Mouse (Mus musculus) heart, postnatal 36 days (tissue): ENCODE results near the gene Bcor. TPM values are rescaled to one million over a fixed set of nuclear protein-coding genes. Genes with fewer than 3 reads are reported as not detected.

ENCODE experiments used
- DNase-seq, 2 experiments: peaks; one replicate each; pipeline ENCODE4 v3.0.0; 2021 to 2022
- intact Hi-C: fragments of 180-260 bp; cut with DNase I; formaldehyde crosslinking; loops from one replicate; pipeline ENCODE4 v1.15.1; 2025
- total RNA-seq, 2 experiments: library from RNA; stranded (reverse); gene quantifications; 2 replicates each; pipeline ENCODE4 v1.2.3; 2021

Gene Bcor
- total RNA-seq, 2 experiments from 2014 or later = 20.0 to 25.9 TPM

DNA sequence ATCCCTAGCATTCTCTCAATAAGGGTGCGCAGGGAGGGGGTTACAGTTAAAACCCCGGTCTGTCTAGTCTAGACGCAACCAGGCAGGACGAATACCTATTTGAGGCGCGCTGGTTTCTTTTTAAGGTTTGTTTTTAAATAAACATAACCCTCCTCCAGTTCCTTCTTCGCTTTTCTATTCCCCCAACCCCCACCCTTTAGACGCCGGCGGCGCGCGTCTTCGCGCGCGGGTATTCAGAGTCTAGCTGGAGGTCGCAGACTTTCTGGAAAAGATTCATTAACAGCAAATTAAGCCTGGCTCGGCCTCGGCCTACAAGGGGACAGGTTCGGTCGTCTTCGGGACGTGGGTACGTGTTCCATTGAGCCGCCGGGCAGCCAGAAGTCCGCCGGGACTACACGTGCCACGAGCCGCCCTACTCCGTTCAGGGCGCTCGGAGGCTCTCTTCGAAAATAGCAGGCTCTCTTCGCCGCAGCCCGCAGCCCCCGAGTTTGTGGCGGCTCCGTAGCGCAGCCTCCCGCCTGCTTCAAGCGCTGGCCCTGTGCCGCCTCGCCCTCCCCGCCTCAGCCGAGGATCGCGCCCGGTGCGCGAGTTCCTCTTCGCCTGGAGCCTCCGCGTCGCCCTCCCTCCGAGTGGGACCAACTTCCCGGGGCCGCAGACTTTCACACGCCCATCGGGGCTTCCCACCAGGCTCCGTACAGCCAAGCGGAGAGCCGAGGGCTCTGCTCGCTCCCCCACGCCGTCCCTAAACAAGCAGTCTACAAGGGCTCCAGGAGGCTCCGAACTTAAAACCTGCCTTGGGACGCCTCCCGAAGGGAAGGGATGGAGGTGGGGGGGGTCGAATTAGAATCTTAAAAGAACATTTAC is 81.7 kb downstream of the Bcor start:
- intact Hi-C loops = loop anchor here (2.0 to 5.0 kb wide), 5 partner anchors 56 to 276 kb away; no protein-coding TSS in a partner anchor
- peak; percentile 54 to 61 for DNase-seq

DNA sequence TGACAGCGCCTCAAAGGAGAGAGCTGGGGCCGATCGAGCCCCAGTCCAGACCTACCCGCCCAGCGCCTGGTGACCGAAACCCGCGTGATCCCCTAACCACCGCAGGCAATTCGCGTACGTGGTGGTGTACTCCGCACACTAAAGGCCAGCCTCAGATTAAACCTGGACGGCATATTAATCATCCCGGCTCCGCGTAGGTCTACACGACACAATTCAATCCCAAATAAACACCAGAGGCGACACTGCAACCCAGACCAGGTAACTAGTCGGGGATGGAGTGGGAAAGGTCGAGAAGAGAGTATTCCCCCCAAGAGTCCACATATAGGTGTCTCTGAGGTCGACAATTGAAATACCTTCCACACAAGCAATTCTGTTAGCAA is 82.6 kb downstream of the Bcor start:
- DNase-seq = no peak
- intact Hi-C loops = loop anchor here (5.0 kb wide), 2 partner anchors 175 to 275 kb away; no protein-coding TSS in a partner anchor

DNA sequence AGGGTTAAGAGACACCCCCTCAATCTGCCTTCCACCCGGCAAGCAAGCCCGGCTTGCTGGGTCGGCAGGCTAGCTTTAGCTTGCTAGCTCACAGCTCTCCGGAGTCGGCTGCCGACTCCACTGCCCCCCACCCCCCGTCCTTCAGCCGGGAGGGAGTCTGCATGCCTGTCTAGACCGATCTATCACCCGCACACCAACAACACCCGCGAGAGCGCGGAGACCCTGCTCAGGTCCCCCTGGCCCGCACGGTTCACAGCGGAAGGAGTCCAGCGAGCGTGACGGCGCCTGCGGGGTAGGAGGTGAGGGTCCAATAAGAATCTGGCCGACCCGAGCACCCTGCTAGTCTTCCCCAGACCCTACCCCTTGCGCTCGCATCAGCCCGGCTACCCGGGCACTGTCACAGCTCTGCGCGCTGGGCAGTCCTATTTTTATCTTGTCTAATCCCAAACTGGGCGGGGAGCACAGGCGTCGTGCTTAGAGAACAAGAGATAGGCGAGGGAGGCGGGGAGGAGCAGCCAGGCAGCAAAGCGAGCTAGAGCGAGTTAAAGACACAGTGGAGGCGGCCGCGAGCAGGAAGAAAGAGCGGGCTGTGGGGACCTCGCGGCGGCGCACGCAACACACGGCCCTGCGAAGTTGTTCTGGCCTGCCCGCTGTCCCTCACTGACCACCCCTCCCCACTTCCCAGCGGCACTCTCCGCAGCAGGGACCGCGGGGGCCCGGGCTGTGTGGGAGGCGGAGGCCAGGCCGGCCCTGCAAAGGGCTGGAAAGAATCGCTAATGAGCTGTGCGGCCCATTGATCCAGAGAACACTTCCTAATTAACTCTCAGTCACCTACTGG is 83.2 kb downstream of the Bcor start:
- intact Hi-C loops = loop anchor here (5.0 kb wide), 2 partner anchors 175 to 275 kb away; no protein-coding TSS in a partner anchor
- peak; percentile 37 to 70 for DNase-seq

DNA sequence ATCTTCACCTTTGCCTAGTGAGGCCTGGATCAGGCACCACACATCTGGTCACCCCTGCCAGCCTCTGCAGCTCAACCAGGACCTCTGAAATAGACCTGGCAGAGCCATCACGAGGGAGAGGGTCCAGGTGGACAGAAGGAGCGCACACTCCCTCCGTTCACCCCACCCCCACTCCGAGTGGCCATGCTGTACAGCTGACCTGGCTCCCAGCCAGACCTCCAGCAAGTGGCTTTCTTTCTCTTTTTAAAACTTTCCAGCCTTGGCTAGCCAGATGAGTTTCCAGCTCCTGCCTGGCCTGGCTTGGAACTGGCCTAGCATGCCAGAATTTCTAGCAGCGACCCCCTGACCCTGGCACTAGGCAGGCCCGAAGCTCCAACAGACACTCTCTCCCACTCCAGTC is 87.4 kb downstream of the Bcor start:
- DNase-seq = peak in 1 of 2 experiments; percentile 19
- intact Hi-C loops = loop anchor here (5.0 kb wide), 1 partner anchor 130 kb away; no protein-coding TSS in a partner anchor

DNA sequence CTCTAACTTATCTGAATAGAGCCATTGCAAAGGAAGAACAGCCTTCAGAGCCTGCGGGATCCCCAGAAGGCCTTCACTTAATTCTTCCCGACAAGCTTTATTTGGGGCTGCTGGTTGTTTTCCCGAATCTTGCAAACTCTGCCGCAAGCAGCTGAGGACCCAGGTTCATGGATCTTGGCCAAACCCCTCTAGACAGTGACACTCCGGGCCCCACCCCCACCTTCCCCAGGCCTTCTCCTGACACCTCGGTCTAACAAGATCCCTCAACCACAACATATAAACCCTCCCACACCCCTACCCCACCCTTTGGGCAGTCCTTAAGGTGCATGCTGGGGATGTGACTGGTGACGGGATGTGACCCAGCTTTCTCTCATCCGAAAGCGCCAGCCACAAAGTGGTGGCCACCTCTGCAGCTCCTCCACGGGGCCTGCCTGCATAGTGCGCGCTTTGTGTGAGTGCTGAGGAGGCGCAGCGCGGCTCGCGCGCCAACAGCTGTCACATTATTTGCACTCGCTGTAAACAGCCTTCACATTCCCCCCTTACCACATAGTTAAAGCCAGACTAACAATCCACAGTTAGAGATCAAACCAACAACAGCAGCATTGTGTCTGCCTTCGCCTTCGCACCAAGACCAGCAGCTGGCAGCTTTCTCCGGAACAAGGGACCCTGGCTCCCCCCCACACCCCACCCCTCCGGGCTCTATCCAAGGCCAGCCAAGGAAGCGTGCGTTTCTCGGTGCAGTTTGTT is 91.0 kb downstream of the Bcor start:
- intact Hi-C loops = loop anchor here (5.0 kb wide), 1 partner anchor 318 kb away; no protein-coding TSS in a partner anchor
- no peak for DNase-seq

DNA sequence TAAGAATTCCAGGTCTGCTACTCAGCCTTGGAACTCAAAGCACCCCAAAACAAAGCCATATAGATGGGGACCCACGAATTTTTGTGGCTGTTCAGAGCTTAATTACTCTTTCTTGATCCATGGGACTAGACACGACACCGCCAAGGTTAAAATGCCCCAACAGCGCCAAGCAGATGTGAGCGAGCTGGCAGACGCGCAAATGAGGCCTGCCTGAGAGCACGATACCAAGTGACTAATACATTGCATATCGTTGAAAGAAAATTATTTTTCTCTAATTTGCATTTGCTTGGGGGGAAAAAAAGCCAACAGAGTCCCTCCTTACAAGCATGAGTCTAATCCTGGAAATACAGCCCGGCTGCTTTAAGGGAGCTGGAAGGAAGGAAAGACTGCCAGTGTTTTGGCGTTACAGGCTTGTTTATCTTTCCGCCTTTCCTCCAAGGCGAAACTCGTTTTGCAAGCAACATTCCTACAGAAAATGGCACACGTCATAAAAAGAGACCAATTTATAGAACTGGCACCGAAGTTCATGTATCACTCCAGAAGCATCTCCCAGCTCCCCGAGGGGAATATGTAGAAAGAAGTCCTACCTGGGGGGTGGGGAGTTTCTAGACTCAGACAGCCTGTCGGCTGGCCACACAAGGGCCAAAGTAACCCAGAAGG is 92.2 kb downstream of the Bcor start:
- intact Hi-C loops = loop anchor here (1.0 to 5.0 kb wide), 2 partner anchors 22 to 319 kb away; no protein-coding TSS in a partner anchor
- no peak for DNase-seq

DNA sequence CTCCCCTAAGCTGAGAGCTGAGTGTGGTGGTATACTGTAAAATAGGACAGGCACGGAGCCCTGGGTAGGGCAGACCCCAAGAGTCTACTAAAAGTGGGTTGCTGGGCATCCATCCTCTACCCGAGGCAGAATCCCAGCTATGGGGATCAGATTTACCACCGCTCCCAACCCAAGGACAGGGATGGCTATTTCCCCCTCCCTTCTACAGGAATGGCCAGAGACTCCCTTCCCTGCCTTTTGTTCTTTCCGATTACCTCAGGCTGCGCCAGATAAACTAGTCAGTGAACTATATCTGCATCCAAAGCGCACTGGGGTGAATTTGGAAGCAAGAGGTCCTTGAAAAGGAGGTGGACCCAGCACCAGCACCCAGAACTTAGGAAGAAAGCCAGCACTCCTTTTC is 93.1 kb downstream of the Bcor start:
- DNase-seq = no peak
- intact Hi-C loops = loop anchor here (1.0 to 5.0 kb wide), 2 partner anchors 21 to 320 kb away; no protein-coding TSS in a partner anchor

DNA sequence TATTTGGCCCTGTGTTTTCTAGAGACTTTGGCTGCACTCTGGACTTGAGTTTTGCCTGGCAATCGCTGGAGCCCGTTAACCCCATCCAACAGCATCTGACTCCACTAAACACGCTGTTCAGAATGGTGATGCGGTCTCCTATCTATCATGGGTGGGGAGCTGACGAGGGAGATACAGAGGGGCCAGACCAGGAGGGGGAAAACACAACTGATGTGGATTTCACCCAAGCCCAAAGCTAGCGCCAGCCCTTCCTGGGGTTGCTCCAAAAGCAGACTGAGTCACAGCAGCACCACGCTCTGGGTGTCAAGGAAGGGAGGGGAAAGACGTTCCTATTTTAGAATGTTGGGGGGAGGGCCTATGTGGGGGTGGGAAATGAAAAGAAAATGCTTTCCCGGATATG is 94.4 kb downstream of the Bcor start:
- no peak for DNase-seq
- intact Hi-C loops = loop anchor here (5.0 kb wide), 1 partner anchor 322 kb away; no protein-coding TSS in a partner anchor

DNA sequence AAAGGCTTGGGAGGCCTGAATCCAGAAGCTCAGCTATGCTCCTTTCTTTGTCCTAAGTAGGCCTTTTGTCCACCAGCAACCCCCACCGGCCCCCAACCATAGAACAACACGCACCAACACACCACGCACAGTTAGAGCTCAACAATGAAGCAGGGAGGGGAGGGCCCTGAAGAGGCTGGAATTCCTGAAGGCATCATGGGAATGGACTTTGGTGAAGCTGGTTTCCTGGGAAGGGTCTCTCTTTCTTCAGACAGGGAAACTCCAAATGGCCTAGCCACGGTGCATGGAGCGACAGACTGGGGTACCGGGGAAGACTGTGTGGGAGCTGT is 97.3 kb downstream of the Bcor start:
- DNase-seq = no peak
- intact Hi-C loops = no loop called here

DNA sequence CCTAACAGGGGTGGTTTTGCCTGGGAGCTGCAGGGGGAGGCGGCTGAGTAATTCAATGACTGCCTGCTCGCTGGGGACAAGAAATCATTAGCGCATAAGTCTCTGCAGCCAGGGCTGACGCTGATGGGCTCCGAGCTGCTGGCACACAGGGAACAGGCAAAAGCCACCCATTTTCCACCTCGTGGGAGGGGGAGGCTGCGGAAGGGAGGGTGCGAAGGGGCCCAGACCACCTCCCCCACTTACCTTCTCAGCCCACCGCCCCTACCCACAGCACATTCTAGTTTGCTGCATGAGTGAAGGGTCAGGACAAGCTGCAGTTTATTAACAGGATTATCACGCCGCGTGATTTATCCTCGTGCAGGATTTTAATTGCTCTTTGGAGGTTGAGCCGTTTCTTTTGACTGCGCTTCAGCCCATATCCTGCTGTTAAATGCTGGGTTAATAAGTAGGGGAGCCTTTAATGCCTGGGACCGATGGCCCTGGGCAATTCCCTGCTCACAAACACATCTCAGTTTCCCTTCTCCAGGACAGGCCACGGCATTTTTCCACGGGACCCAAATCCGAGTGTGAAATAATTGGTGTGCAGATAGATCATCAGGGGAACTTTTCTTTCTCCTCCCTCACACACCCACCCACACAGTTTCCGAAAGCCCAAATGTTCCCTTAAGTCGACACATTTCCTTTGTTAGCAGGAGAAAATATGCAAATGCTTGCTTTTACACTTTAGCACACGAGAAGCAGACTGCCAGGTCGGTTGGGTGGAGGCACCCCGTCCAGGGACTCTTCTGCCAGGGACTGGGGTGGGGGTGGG is 97.8 kb downstream of the Bcor start:
- DNase-seq = no peak
- intact Hi-C loops = no loop called here

DNA sequence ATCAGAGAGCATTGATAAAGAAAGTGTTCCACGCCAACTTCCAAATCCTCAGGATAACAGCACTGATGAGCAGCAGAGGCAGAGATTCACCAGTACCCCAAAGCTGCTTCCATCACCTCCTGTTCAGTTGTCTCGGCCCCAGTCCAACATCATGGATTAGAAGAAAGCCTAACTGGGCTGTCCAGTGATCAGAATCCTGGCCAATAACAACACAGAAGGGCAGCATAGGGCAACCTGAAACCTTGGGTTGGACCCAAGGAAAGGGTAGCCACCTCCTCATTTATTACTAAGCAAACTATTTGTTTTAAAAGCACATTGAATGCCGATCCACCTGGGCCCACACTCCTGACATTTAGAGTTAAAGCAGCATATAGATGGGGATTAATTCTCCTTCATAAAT is 99.3 kb downstream of the Bcor start:
- intact Hi-C loops = no loop called here
- DNase-seq = no peak

DNA sequence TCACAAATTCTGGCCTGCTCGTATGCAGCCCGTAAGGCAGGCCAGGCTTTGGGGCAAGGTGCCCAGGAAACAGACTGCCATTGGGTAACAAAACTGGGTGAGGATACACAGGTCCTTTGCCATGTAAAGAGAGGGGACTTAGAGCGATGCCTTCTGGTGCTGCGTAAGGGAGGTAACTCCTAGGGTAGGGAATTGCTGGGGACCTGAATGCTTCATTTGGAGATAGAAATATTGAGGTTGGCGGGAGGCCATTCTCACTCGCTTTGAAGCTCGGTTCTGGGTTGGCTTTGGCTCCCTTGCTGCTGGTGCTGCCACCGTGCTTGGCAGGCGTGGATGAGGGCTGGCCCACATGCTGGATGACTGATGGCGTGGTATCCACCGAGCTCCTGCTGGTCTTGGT is 102.9 kb downstream of the Bcor start:
- intact Hi-C loops = no loop called here
- no peak for DNase-seq

DNA sequence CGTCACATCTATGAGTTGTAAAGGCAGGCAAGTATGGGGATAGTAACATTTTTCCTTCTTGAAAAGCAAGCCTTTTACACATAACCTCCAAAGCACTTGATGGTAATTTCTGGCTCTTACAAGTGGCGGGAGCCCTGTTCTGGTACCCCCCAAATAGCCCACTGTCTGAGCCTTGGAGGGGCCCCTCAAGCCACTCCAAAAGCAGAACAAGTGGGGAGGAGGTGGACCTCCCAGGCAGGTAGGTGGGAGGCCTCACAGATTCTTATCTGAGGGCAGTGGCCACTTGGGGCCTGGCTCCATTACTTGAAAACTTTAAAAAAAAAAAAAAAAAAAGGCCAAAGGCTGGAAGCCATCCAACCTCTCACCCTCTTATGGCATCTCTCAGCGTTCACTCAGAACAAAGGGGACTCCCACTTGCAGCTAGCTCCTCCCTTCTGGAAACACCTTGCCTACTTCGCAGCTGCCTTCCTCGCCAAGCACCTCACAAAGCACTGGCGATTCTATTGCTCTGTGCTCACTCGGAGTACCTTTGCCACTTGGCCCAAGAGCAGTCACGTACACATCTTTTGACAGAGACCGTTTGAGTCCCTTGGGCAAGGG is 106.7 kb downstream of the Bcor start:
- intact Hi-C loops = no loop called here
- no peak for DNase-seq

DNA sequence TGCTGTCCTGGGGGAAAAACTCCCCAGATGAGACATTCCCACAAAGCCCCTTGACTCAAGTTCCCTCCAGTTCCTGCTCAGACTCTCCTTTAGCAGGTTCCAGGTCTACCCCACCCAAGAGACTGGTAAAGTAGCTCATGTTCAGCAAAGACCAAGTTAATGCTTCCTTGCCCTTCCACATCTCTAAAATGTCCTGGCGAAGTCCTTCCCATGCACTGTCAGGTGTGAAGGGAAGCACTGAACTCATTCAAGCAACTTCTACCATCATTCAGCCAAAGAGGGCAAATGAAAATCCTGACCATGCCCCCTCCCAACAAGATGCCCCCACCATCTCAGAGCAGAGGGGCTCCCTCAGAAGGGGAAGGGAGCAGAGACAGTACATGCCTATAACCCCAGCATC is 107.5 kb downstream of the Bcor start:
- intact Hi-C loops = no loop called here
- no peak for DNase-seq

DNA sequence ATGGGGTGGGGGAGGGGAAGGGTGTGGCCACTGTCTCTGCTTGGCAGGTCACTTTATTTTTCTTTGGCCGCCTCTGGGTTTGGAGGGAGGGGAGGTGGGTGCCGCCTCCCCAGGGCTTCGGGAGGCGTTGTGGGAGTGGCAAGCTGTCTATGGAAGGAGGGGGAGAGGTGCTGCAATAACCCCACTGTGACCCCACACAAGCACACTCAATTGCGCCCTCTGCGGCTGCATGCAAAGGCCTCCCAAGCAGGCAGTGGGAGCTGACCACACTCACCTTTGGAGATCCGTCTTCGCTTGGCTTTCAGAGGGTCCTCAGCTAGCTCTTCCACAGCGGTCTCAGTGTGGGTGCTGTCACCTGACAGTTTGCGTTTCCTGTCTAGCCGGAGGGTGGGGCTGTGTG is 111.4 kb downstream of the Bcor start:
- intact Hi-C loops = no loop called here
- no peak for DNase-seq

DNA sequence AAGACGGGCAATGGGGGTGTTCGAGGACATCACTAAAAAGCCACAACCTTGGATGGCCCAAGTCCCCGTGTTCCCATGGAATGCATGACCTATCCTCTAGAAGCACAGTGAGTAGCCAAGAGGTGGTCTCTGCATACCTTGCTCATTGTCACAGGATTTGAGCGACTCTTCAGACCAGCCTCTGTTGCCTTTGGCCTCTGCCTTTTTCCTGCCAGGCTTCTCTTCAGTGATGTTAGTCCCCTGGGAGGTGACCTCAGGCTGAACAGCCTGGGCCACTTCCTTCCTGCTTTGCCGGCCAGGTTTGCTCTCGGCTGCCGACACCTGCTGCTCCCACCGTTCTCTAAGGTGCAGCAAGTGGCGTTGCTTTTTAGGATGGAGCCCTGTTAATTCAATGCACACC is 112.0 kb downstream of the Bcor start:
- DNase-seq = no peak
- intact Hi-C loops = no loop called here

DNA sequence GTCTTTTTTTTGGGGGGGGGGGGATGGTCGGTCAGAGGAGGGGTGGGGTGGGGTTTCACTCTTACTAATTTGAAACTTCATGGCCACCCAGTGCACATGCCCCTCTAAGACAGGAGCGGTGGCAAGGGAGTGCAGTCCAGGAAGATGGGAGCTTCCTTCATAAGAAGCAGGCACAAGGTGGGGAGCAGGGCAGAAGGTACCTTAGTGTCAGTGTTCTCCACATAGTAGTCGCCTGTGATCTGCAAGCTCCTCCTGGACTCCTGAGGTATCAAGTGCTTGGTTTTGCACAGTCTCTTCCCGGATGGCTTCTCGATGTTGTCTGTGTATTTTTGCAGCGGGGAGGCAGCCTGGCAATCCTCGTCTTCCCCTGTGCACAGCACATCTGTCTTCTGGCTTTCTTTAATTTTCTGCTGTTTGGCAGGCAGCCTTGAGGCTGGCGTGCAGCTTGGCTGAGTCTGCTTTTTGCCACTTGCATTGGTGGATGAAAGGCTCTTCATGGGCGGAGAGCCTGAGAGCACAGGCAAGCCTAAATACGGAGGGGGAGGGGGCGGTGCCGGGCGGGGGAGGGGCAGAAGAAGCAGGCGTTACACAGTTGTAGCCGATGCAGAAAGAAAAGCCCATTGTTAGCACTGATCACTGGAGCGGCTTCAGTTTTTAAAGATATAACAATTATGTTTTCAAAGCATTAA is 112.8 kb downstream of the Bcor start:
- intact Hi-C loops = no loop called here

DNA sequence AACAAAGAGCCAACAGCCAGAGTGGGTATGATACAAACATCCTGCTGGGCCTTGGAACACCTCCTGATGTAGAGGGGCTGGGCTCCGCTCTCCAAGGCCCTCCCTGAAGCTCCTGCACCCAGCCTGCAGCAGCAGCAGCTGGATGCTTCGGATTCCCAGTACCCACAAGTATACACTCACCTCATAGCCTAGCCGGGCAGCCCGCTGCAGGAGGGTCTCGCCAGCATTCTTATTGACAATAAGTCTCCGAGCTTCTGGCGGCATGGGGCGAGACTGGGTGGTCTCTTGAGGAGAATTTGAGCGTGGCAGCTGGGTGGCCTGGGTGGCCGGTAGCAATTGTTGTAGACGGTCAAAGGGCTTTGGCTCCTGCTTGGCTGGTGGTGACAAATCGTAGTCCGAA is 113.5 kb downstream of the Bcor start:
- DNase-seq = no peak
- intact Hi-C loops = loop anchor here (1.0 kb wide), 1 partner anchor 21 kb away; no protein-coding TSS in a partner anchor

More for the DNA sequence above, 112.8 kb downstream of the Bcor start:
- DNase-seq = no peak
